Mouse (Mus musculus) adrenal gland, postnatal 10 days (tissue): ENCODE measurements at regions not wholly inside any gene's neighbourhood (a gene's known extent, or its start where the extent isn't known, plus 50 kb on each side); places are given as distances from the start of the nearest gene placed in this dataset.

ENCODE experiments used
- DNase-seq: peaks from one replicate; pipeline ENCODE4 v3.0.0; 2021; ENCODE audit warnings: mixed read lengths

GRCm38 (mm10) chr9:50138341-50138978 lies 206.3 kb downstream of the Rpl10-ps3 start:
- no peak for DNase-seq

GRCm38 (mm10) chr9:50136636-50136985 lies 208.2 kb downstream of the Rpl10-ps3 start:
- DNase-seq: no peak

GRCm38 (mm10) chr9:50135939-50136635 lies 208.7 kb downstream of the Rpl10-ps3 start:
- no peak for DNase-seq

GRCm38 (mm10) chr9:50124241-50124640 lies 220.5 kb downstream of the Rpl10-ps3 start:
- no peak for DNase-seq

DNA sequence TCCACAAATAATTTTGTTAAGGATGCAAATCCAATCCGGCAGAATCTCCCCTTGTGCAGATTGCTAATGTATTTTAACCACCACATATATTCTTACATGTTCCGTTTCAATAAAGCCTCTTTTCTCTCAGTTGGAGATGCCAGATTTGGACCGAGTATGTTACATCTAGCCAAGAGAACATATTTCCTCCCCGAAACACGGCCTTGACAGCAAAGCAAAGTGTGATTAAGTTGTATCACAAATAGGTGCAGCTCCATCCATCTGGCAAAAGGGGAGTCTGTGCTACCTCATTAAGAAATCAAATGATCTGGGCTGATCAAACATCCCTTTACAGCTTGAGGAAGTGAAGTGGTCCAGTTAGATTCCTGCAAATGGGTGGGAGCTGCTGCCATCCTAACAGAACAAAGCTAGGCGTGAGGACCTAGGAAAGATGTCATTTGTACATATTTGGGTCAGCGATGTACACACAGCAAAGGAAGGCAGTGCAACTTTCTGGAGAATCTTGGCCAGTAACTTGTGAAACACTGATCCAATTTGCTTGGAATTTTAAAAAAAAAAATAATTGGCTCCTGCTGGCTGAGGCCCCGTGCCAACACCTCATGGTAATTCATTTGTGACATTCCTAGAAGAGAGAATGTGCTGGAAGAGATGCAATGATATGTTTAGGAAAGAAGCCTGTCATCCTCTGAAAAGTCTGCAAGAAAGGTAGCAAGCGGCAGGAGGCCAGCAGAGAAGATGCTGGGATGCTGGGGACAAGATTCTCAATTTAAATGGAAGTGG lies 223.8 kb downstream of the Rpl10-ps3 start:
- no peak for DNase-seq

DNA sequence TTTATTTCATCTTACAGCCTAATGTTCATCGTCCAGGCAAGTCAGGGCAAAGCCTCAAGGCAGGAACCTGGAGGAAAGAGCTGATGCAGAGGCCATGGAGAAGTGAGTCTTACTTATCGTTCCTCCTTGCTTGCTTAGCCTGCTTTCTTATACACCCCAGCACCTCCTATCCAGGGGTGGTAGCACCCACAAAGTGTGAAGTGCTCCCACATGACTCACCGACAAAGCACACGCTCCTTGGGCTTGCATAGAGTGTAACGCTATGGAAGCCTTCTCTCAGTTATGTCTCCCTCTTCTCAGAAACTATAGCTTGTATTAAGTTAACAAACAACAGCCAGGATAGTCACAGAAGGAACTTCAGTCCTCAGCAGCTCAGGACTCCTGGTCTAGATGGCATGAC lies 225.4 kb downstream of the Rpl10-ps3 start:
- no peak for DNase-seq

DNA sequence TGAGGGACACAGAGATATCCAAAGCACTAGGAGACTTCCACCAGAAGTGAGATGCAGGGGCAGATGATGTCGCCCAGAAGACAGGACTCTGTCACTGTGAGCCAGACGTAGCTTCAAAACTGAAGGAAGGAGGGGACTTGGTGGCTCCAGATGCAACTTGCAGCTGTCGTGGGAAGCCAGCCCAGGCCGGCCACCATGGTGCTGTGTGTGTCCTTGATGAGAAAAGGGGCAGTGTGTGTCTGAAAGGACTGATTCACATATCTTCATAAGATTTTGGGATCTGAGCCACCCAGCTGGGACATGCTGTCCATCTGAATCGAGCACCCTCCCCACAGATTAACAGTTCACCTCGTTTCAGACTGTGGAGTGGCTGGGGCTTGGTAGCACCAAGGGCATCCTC lies 226.2 kb downstream of the Rpl10-ps3 start:
- DNase-seq: no peak

GRCm38 (mm10) chr9:50106551-50106950 lies 238.2 kb downstream of the Rpl10-ps3 start:
- no peak for DNase-seq

DNA sequence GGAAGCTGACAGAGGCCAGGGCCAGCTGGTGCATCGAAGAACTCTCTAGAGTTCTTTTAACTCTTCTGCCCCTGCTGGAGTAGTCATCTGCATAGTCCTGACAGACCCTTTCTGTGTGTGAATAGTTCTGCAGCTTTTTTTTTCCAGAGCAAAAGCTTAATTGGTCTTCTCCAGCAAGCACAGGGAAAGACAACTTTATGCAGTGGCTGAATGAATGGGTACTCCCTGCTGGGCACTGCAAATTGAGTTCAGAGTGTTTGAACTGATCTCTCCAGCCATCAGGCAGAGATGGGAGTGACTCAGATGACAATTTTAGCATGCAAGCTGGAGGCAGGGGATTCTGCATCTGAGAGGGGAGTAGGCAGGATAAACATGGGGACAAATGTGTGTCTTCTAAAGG lies 242.0 kb downstream of the Rpl10-ps3 start:
- DNase-seq: no peak

GRCm38 (mm10) chr9:50101061-50101460 lies 243.7 kb downstream of the Rpl10-ps3 start:
- no peak for DNase-seq

DNA sequence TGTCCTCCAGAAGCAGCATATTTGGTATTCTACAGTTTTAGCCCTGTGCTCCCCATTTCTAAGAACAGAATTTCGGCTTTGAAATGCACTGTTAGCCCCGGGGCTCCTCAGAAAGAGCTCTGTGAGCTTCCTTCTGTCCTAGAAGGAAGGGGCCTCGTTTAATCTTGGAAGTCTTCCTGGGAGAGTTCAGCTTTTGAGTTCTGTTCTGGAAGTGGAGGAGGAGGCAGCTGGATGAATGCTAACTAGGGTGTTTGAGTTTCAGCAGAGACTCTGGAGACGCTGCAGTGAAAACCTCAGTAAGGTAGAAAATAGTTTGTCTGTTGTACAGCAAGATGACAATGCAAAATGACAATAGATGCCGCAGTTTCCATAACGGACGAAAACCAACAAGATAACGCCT lies 253.8 kb downstream of the Rpl10-ps3 start:
- DNase-seq: no peak

DNA sequence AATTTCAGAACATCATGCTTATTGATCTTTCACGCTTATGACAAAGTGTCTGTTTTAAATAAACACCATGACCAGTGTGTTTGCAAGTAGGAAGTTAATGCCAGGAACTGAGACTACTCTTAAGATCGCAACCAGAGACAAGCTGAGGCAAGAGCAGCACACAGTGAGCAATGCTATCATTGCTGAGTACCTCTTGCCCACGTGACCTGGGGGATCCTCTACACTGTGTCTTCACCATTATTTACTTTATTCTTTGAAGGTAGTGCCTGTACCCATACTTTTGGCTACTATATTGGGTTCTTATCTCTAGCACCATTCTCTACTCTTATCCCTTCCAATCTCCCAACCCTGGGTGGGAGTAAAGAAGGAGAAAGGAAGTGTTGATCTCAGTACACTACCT lies 254.9 kb downstream of the Rpl10-ps3 start:
- no peak for DNase-seq

DNA sequence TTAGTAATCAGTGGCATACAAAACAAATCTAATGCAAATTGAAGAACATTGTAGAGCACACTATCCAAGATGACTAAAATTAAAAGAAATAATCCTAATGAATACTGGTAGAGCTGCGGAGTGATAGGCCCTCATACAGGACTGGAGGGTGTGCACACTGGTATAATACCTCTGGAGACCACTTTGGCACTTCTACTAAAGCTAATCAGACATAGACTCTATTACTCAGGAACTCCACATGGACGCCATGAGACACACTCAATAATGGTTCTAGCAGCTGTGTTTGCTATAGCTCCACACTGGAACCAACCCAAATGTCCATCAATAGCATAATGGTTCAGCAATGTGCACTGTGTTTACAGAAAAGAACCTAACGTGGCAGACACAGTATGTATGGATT lies 264.6 kb downstream of the Rpl10-ps3 start:
- DNase-seq: no peak

DNA sequence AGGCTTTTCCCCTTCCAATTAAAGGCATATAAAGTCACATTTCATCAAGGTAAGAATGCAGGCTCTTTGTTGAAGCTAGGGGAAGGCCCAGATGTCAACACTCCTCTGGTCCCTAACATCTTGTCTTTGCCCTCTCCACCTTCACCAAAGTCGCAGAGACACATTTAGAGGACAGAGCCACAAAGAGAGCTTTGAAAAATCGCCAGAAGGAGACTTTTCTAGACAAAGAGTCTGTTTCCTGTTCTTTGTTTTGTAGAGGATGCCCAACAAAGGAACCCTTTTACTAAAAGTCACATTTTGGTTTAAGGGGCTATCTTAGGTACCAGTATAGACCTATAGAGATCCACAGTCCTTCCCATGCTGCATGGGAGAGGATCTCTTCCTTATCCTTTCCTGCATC lies 269.9 kb upstream of the Ncam1 start:
- DNase-seq: no peak

GRCm38 (mm10) chr9:50067729-50068225 lies 269.1 kb upstream of the Ncam1 start:
- no peak for DNase-seq

GRCm38 (mm10) chr9:50064505-50065229 lies 265.9 kb upstream of the Ncam1 start:
- no peak for DNase-seq

- peak; percentile 19 for DNase-seq
Measured at GRCm38 (mm10) chr9:50038231-50038630, 239.5 kb upstream of the Ncam1 start.

- no peak for DNase-seq
Measured at GRCm38 (mm10) chr9:50032322-50033158, 233.8 kb upstream of the Ncam1 start.

DNA sequence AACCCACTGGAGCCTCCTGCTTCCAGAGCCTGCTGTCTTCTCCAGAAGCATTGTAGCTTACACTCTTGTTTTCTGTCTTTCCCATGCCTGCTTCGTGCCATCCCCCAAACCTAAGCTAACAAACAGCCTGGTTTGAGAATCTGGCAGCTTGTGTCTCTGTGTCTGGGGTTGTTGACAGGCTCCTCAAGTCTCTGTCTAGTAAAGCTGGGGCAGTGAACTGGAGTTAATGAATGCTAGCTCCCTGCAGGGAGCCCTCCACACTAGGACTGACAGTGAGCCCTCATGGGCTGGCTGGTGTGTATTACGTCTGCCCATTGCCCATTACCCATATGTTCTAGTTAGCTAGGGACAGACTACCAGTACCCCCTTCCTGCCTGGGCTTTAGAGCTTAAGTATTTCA lies 232.6 kb upstream of the Ncam1 start:
- DNase-seq: no peak

GRCm38 (mm10) chr9:50029030-50029429 lies 230.3 kb upstream of the Ncam1 start:
- DNase-seq: peak; percentile 51

DNA sequence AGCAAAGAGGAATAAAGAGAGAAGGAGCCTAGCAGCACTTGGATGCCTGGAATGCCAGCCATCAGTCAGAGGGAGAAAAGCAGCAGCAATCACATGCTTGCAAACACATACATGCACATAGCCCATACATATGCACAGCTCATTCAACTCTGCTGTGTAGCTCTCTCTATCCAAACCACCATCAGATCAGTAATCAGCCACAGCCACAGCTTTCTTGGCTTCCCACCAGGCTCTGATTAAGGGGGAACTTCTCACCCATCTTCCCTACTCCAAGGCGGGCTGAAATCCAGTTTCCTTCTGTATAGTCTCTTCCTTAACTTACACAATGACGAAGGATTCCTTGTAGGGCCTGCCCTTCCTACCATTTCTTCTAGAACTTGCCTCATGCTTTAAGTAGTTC lies 229.8 kb upstream of the Ncam1 start:
- no peak for DNase-seq

DNA sequence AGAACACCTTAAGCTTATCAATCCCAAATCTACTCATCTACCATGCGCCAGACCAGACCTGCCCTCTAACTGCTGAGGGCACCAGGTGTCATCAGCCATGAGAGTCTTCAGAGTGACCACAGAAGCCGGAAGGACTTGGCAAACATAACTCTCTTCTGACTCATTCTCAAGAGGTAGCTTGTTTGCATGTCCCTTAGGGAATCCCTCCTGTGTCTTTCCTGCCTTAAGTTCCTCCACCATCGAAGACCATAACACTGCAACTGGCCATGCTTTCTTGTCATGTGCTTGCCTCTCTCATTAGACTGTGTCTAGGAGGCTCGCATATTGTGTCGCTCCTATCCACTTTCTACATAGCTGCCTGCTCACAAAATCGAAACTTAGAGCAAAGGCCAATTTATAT lies 226.1 kb upstream of the Ncam1 start:
- no peak for DNase-seq
